Mouse (Mus musculus) ovary, adult 10 weeks (tissue): ENCODE measurements around the gene Slc2a4. TPM values are rescaled to one million over a fixed set of nuclear protein-coding genes. Genes with fewer than 3 reads are reported as not detected.

Source experiments
- polyA plus RNA-seq: library from polyadenylated mRNA; stranded (reverse); fragments of 350-450 nt; fragmentation: Illumina TruSeq; extraction: RNeasy Lipid Tissue Mini Kit (QIAGEN cat#74804); gene quantifications from one replicate; pipeline ENCODE4 v1.2.3, GENCODE M21; 2014

The Slc2a4 gene
- polyA plus RNA-seq: 0.63 TPM

DNA sequence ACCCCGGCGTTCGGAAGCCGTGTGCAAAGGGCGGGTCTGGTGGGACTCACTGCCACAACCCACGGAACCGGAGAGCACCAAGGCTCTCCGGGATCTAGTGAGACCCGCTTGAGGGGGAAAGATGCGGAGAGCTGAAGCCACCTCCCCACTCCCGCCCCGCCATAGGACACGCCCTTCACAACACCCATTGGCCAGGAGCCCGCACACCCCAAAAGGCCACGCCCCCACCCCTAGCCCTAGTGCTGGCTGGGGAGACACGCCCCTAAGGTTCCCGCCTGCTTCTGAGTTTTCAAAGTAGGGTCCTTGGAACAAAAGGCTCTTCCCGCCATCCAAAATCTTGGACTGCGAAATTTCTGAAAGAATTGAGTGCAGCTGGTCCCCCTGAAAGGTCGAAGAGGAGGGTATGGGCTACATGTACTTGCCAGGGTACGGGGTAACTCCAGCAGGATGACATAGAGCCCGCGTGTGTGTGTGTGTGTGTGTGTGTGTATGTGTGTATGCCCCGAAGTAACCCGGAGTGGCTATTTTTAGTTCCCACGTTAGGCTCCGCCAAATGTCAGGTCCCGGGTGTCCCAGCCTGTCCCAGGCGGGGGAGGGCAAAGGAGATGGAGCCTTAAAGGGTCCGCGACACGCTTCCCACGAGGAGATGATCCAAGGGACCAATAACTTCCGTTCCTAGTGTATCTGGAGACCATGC is at the start of gene Slc2a4:
Slc2a4 (minus strand) TSS at position 123 of the 697 bp plus-strand sequence.

DNA sequence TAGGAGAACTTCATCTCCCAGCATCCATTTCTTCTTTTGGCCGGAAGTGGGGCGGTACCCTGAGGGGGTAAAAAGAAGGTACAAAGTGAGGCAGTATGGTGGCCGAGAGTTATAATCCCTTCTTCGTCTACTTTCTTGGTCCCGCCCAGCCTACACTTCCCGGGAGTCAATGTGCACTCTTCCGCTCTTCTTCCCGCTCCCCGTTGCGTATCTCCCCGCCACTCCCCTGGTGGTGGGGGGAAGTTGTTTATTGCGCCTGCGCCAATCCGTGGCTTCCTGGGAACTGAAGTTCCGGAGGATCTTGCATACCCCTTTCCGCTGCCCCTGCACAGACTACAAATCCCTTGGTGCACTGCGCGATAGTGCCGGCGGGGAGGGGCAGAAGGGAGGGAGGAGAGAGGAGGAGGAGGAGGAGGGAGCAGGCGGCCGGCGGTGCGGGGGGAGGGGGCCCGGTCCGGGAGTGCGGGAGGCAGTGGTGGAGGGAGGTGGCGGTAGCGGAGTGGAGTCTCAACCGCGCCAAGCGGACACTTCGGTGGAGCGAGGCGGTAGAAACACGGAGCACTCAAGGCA is 47.5 kb upstream of the Slc2a4 start, which contains the start of gene Phf23:
Phf23 (plus strand) TSS at position 387 of the 570 bp plus-strand sequence.

DNA sequence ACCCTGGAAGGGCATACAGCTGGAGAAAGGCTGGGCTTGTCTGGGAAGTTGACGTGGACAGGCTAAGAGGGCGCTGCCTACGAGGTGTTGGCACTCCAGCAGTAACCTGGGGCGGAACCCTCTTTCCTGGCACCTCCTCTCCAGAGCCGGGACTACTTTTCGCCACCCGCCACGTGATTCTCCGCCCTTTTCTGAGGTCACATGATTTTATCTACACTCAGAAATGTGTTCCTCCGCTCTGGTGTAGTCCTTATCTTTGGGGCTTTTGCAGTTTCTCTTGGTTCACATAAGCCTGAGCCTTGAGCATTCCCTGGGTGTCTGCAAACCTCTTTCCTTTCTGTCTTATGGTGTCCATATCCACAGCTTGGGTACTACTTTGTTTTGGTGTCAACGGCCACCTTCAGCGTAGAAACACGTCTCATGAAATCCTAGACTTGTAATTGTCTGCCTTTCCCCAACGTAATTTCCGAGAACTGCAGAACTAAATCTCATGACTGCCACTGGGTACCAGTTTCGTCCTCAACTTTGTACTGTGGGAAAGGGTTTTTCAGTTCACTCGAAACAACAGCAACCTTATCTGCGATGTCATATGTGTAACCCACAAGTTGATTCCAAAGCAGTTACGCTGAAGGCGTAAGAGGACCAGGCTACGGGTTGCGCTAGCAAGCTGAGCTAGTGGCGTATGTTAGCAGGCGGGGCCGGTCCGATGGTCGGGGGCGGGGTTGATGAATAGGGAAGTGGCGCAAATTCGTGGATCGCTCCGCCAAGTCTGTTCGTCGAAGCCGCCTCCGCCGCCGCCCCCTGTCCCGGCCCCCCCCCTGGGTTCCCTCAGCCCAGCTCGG is 43.1 kb upstream of the Slc2a4 start, which contains the start of gene Gabarap:
Gabarap (plus strand) TSS at position 294 of the 842 bp plus-strand sequence.

DNA sequence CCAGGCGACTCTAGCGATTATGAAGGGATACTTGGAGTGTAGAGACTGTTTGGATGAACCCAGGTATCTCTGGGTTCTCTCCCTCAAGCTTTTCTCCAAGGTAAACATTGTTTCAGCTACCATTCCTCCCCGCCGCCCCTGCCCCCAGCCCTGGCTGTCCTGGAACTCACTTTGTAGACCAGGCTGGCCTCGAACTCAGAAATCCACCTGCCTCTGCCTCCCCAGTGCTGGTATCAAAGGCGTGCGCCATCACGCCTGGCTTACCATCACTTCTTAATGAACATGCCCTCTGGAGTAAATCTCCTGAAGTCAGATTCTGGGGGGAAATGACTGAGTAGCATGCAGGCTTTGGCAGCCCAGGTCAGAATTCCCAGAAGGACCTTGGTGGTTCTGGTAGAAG is 34.2 kb upstream of the Slc2a4 start, which contains the start of gene Elp5:
Elp5 (minus strand) TSS at position 293 of the 400 bp plus-strand sequence.

DNA sequence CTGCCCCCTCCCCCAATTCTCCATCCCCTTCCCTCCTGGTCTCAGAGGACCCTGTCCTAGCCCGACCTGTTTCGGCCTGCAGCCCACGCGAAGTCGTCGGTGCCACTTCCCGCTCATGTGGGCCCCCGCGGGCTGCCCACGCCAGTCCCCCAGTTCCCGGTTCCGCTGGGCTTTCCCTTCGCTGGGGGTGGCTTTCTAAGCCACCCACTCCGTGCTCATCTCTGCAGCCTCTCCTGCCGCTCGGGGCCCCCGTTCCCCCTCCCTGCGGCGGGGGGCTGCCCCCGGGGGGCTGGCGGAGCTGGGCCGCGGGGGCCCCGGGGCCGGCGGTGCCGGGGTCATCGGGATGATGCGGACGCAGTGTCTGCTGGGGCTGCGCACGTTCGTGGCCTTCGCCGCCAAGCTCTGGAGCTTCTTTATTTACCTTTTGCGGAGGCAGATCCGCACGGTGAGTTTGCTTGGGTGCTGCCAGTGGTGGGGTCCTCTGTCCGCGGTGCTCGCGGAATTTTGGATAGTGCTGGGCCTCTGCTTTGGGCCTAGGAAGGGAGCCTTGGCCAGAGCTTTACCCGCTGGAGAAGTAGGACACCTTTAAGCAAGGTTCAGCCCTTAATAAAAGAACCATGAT is 33.3 kb upstream of the Slc2a4 start, which contains the start of gene Ctdnep1:
Ctdnep1 (plus strand) TSS at position 16 of the 622 bp plus-strand sequence.

DNA sequence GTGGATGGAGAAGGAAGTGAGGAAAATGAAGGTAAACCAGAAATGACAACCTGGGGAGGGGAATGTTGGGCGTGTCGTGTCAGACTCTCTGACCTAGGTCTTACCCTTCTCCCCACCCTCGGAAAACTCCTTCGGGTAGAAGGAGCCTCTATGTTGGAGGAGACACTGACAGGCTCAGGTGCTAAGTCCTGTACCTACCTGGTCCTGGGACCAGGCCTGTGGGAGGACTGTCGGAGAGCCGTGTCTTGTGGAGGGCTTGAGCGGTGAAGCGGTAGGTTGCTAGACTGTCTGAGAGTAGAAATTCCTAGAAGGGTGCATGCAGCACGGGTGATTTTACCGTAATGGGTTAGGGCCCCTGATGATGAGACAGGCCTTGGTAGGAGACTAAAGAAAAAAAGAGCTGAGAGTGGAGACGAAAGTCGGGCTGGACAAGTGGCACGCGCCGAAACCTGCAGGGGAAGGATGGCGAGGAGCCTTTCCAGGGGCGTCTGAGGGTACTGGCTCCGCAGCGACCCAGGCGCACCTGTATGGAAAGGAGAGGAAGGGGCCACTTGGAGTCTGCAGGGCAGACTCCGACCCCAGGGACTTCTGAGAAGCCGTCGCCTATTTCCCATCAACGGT is 16.8 kb upstream of the Slc2a4 start, which contains the start of gene Cldn7:
Cldn7 (plus strand) TSS at position 130 of the 621 bp plus-strand sequence.

DNA sequence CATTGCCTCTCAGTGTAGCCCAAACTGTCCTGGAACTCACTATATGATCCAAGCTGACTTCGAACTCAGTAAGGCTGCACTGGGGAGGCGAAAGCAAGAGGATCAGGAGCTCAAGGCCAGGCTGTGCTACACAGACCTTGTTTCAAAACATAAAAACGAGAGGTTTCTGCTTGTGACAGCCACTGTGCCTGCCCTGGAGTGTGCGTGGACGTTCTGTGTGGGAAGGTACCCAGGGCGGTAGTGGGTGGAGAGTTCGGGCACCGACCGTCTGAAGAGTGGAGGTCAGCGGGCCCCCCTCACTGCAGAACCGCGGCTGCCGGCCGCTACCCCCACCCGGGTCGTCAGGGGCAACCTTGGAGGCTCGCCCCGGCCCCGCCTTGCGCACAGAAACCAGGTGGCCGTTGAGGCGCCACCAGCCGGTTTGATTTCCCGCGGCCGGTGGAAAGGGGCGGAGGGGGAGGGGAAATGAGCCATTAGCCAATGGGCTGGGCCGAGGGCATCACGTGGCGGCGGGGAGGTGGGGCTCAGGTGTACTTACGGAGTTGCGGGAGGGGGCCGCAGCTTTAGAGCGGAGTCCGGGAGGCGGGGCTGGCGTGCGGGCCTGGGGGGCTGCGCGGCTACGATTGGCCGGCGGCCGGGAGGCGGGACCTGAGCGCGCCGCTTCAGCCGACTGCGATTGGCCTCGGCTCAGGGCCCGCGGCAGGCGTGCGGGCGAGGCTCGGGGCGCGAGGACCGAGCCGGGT is 12.7 kb downstream of the Slc2a4 start, which contains the start of gene Ybx2:
Ybx2 (plus strand) TSS at position 660 of the 743 bp plus-strand sequence.

DNA sequence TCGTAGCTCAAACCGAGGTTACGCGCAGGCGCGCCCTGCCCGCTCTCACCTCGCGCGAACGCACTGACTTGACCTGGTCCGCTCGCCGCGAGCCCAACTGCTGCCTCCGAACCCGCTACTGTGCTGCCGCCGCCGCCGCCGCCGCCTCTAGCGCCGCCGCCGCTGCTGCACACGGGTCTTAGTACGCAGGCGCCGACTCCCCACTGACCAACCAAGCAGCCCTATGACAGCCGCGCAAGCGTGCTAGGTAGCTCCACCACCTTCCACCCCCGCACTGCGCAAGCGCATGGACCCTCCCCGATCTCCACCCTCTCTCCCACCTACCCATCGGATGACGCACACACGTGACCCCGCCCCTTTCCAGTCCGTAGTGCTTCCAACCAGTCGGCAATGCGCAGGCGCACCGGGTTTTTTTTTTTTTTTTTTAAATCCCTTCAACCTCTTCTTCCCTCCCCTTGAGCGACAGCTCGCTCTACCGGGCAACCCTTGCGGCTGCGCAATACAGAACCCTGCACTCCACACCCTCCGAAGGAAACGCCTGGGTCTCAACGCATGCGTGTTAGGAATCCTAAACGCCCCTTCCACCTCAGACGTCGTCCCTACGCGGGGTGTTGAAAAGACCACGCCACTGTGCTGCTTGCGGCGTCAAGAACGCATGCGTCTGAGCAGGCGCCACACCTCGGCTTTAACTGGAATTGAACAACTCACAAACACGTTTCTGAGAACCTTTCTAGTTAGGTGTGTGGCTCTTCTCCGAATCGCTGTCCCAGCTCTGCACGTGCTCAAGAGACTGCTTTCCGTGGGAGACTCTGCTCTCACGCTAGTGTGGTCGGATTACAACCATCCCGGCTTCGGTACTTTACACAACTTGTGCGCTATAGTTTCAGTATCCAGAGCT is 26.6 kb downstream of the Slc2a4 start, which contains the start of gene Eif5a:
Eif5a (minus strand) TSS at position 845 of the 898 bp plus-strand sequence.

DNA sequence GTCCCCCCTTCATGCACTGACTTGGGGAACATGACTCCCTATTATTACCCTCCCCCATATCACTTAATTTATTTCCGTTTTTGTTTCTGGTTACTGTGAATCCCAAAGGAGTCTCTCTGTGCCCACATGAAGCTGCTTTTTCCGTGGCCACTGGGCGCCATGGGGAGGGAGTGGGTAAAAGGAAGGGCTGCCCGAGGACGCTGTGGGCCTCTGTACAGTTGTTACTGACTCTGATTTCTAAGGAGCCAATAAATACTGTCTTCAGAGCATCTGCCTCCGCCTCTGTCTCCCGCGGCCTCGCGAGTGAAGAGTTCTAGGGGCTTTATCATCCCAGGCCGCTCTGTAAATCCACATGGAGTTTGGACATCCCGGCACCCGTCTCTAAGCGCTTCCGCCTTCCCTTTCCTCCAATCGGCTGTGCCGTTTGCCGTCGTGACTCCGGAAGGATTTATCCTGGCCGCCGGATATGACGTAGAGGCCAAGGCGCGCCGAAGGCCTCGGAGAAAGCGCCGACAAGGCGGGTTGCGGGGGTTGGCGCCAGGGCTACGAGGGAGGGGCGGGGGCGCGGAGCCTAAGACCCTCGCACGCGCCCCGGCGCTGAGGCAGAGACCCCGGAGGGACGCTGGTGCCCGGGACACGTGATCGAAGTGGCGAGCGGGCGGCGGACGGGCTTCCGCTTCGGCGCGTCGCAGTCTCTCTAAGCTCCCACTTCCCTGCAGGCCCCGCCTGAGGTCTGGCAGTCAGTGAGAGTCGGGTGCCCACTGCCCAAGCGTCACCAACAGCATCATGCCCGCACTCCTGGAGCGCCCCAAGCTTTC is 34.2 kb downstream of the Slc2a4 start, which contains the start of gene Gps2:
Gps2 (plus strand) TSS at position 335 of the 818 bp plus-strand sequence.

DNA sequence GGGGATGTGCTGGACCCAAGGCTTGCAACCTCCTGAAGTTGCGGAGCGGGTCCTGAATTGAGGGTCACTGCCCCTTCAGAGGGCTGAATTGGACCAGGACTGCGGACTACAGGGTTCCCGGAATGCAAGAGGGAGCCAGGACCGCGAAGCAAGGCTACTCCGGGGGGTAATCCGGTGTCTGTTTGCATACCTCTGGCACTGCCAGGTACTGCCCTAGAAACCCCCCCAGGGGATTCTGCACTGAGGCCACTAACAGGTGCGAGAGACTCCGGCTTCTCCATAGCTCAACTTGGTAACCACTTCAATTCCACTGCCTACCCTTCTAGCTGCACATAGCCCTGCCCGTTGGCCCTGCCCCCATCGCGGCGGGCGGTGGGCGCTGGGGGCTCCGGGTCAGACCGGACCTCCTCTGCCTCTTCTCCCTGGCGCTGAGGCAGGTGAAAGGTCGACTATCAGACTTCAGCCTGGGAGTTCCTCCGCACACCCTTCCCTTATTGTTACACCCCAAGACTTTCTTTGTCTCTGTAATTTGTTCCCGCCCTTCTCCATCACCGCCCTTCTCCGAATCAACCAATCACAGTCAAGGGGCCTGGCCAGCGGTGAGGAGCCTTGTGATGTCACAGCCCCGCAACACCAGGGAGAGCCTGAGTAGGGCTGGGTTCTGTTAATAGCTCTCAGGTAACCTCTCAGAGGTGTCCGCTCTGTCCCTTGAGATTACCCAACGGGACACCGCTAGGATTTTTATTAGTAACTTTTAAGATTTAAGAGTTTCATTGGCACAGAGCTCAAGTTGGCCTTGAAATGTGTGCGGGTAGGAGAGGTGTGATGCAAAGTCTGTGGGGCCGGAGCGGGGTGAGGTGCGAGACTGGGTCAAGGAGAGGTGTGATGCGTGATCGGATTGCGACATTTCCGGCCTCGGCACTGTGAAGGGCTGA is 47.2 kb downstream of the Slc2a4 start, which contains the start of the genes 2810408A11Rik and Neurl4:
2810408A11Rik (minus strand) TSS at position 517 of the 935 bp plus-strand sequence.
Neurl4 (plus strand) TSS at position 602 of the 935 bp plus-strand sequence.

DNA sequence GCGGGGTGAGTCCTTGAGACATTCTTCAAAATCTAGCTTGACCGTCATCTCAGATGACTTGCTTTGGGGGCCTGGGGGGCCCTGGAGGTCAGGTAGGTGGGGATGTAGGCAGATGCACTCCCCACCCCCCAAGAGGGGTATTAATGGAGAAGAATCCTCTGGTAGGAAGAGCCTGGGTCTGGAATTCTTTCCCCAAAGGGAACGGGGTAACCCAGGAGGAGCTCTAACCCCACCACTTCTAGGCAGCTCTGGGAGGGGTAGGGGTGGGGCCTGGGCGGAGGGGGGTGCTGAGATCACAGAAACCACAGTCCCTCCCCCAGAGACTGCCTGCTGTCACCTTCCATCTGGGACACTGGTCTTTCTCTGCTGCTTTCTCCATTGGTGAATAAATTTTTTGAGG is 52.7 kb downstream of the Slc2a4 start, which contains the start of gene Acap1:
Acap1 (minus strand) TSS at position 249 of the 400 bp plus-strand sequence.

Other genes with a start within 250 kb of the Slc2a4 start
- 38.0 TPM for gene Polr2a, start 189.6 kb downstream of the Slc2a4 start, polyA plus RNA-seq
- gene Slc35g3, start 186.2 kb downstream of the Slc2a4 start, polyA plus RNA-seq: 0.48 TPM
- gene Zbtb4, start 182.3 kb downstream of the Slc2a4 start, polyA plus RNA-seq: 26.4 TPM
- 3.4 TPM for gene Chrnb1, start 152.2 kb downstream of the Slc2a4 start, polyA plus RNA-seq
- gene Fgf11, start 146.3 kb downstream of the Slc2a4 start, polyA plus RNA-seq: 7.0 TPM
- gene Tmem102, start 142.6 kb downstream of the Slc2a4 start, polyA plus RNA-seq: 1.2 TPM
- gene Gm39566, start 132.9 kb downstream of the Slc2a4 start, polyA plus RNA-seq: not detected
- gene Spem2, start 129.7 kb downstream of the Slc2a4 start, polyA plus RNA-seq: not detected
- not detected for gene Spem1, start 126.0 kb downstream of the Slc2a4 start, polyA plus RNA-seq
- 1.4 TPM for gene Nlgn2, start 110.4 kb downstream of the Slc2a4 start, polyA plus RNA-seq
- 16.6 TPM for gene Tmem256, start 109.7 kb downstream of the Slc2a4 start, polyA plus RNA-seq
- 1.2 TPM for gene Plscr3, start 101.8 kb downstream of the Slc2a4 start, polyA plus RNA-seq
- 0.26 TPM for gene Tnk1, start 89.5 kb downstream of the Slc2a4 start, polyA plus RNA-seq
- gene Tmem95, start 70.2 kb downstream of the Slc2a4 start, polyA plus RNA-seq: not detected
- gene Kctd11, start 66.8 kb downstream of the Slc2a4 start, polyA plus RNA-seq: 2.4 TPM
- gene Acap1, start 52.6 kb downstream of the Slc2a4 start, polyA plus RNA-seq: not detected
- gene 2810408A11Rik, start 47.2 kb downstream of the Slc2a4 start, polyA plus RNA-seq: 2.4 TPM
- 4.1 TPM for gene Neurl4, start 47.1 kb downstream of the Slc2a4 start, polyA plus RNA-seq
- gene Gps2, start 34.3 kb downstream of the Slc2a4 start, polyA plus RNA-seq: 21.7 TPM
- 199 TPM for gene Eif5a, start 26.2 kb downstream of the Slc2a4 start, polyA plus RNA-seq
- 6.4 TPM for gene Ybx2, start 12.4 kb downstream of the Slc2a4 start, polyA plus RNA-seq
- gene Cldn7, start 16.6 kb upstream of the Slc2a4 start, polyA plus RNA-seq: 2.6 TPM
- gene Ctdnep1, start 33.0 kb upstream of the Slc2a4 start, polyA plus RNA-seq: 63.2 TPM
- gene Elp5, start 34.3 kb upstream of the Slc2a4 start, polyA plus RNA-seq: 5.8 TPM
- gene Gabarap, start 43.0 kb upstream of the Slc2a4 start, polyA plus RNA-seq: 449 TPM
- 24.2 TPM for gene Phf23, start 47.6 kb upstream of the Slc2a4 start, polyA plus RNA-seq
- gene Dvl2, start 52.4 kb upstream of the Slc2a4 start, polyA plus RNA-seq: 1.8 TPM
- 5.8 TPM for gene Acadvl, start 67.2 kb upstream of the Slc2a4 start, polyA plus RNA-seq
- 1.7 TPM for gene Dlg4, start 68.8 kb upstream of the Slc2a4 start, polyA plus RNA-seq
- gene Asgr1, start 105.9 kb upstream of the Slc2a4 start, polyA plus RNA-seq: not detected
- gene Asgr2, start 144.5 kb upstream of the Slc2a4 start, polyA plus RNA-seq: 0.80 TPM
- gene Mgl2, start 182.1 kb upstream of the Slc2a4 start, polyA plus RNA-seq: 21.9 TPM
- gene Clec10a, start 208.0 kb upstream of the Slc2a4 start, polyA plus RNA-seq: 3.7 TPM